Mouse (Mus musculus): ENCODE data around the gene Prpf40b. TPM values are rescaled to one million over a fixed set of nuclear protein-coding genes. Genes with fewer than 3 reads are reported as not detected.
"Not testable (repeated sequence)": the region's sequence is repeated elsewhere in the genome, so short reads cannot be mapped to it uniquely, and the experiment has no call there.

Gene Prpf40b
- polyA plus RNA-seq (2012; rRNA removed) = 156 and 168 TPM in 2 replicates

DNA sequence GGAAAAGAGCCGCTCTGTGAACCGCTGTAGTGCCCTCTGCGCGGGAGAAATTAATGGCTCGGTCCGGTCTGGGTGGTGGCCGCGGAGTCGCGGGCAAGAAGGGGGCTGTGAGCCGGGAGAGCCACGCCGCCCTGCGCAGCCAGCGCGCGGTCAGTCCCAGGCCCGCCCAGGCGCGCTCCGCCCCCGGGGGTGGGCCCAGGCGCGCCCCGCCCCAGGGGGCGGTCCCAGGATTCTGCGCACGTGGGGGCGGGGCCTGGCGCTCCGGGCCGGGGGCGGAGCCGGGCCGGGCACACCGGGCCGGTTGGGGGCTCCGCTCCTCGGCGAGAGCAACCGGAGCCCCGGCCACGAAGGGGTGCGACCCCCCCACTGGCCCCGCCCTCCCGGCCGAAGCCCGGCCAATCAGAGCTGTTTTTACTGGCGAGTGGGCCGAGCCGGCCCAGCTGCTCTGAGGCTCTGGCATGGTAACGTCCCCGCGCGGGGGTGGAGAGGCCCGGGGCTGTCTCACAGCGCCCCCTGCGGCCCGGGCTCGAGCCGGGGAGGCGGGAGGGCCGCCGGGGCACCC, at the start of gene Prpf40b:
Gene Prpf40b (plus strand): TSS at position 275 of the 562 bp plus-strand sequence.
- peak within 1 kb of the TSS; percentile 74; the same call in 1 of the 2 replicates for H3K27ac ChIP-seq (ENCODE audit: insufficient read depth, low read length)
- H3K4me1 ChIP-seq (ENCODE audit: control insufficient read depth, insufficient read depth, low read length) = peaks cover 3% of the 10 kb centered on the region
- peak; percentile 38; the same call in 1 of the 2 replicates for TF ChIP-seq POLR2A (IDR thresholded peaks at IDR 0.05; ENCODE audit: extremely low read depth, insufficient read depth, low read length)
- no peak for TF ChIP-seq CTCF (IDR thresholded peaks at IDR 0.05; ENCODE audit: extremely low read depth, insufficient read depth, low read length)
- H3K4me3 ChIP-seq (ENCODE audit: insufficient read depth, low read length) = peak within 1 kb of the TSS; percentile 91

DNA sequence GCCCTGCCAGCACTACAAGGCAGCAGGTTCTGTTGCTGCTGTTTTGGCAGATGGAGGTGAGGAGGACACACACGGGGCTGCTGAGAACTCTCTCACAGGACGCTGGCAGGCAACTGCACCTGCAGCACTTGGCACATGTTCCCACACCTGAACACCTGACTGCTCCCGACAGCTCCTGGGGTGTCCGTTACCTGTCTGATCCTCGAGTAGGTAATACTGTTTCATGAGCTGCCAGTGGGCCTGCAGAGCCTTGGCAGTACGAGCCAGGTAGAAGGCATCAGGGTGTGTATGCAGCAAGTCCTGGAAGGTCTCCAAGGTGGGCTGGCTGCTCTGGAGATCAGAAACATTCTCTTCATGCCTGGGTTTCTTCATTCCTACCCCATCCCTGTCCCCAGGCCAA, 48.2 kb upstream of the Prpf40b start:
- not testable (repeated sequence) for H3K4me3 ChIP-seq (ENCODE audit: insufficient read depth, low read length); H3K4me1 ChIP-seq (ENCODE audit: control insufficient read depth, insufficient read depth, low read length); H3K27ac ChIP-seq (ENCODE audit: insufficient read depth, low read length)

DNA sequence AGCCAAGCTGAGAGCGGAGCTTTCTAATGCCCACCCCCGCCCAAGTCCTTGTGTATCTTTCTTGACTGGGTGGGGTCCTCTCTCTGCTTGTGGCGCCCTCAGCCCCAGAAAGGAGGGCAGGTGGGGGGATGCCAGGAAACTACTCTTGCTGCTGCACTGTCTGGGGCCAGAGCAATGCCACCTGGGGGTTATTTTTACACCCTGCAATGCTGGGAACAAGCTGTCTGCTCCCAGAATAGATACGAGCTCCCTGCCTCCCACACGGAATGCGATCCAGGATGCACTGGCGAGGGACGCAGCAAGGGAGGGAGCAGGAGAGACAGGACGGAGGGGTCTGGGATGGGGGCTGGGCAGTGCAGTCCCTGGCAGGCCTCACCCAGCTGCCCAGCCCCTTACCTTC, 45.9 kb upstream of the Prpf40b start:
- Histone ChIP-seq H3K4me1 (ENCODE audit: control insufficient read depth, insufficient read depth, low read length) (peaks cover 8% of the 10 kb centered on the region), H3K27ac (ENCODE audit: insufficient read depth, low read length) (peak overlapping the region; percentile 90), H3K4me3 (ENCODE audit: insufficient read depth, low read length) (no peak overlapping the region; the same call in 1 of the 2 replicates)
- no peak for TF ChIP-seq POLR2A (IDR thresholded peaks at IDR 0.05; ENCODE audit: extremely low read depth, insufficient read depth, low read length)
- no peak for TF ChIP-seq CTCF (IDR thresholded peaks at IDR 0.05; ENCODE audit: extremely low read depth, insufficient read depth, low read length)

DNA sequence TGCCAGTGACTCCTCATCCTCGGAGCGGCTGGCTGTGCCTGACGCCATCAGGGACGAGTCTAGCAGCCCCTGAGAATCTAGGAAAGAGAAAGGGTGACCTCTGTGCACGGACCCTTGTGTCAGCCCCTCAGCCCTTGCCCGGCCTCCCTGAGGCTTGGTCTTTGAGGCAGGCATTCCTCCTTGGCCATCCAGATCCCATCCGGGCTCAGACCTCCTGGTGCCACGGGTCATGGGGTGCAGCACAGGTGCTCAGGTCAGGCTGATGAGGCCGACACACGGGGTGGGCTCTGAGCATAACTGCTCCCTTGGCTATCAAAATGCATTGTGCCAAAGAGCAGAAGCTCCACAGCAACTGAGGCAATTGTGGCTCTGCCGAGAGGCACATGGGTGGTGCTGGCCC, 44.9 kb upstream of the Prpf40b start:
- Histone ChIP-seq H3K27ac (ENCODE audit: insufficient read depth, low read length) (peak overlapping the region; percentile 90), H3K4me3 (ENCODE audit: insufficient read depth, low read length) (no peak overlapping the region; the same call in 1 of the 2 replicates), H3K4me1 (ENCODE audit: control insufficient read depth, insufficient read depth, low read length) (peaks cover 8% of the 10 kb centered on the region)
- TF ChIP-seq CTCF (IDR thresholded peaks at IDR 0.05; ENCODE audit: extremely low read depth, insufficient read depth, low read length) (no peak), POLR2A (IDR thresholded peaks at IDR 0.05; ENCODE audit: extremely low read depth, insufficient read depth, low read length) (no peak)

DNA sequence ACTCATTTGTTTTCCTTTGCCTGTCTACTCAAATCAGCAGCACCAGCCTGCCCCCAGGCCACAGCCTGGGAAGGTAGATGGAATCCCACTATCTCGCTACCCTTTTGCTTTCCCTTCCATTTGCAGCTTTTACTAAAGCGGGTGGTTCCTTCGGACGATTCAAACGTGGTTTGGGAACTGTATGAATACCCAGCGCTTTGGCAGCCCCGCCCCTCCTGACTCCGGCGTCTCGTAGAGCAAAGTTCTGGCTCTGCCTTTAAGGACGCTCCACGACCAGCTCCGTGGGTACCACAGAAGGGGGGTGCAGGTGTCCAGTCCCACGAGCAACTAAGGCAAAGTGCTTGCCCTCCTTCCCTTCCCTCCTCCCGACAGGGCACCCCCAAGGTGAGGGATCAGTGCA, 43.8 kb upstream of the Prpf40b start:
- peak overlapping the region; percentile 54 for H3K4me3 ChIP-seq (ENCODE audit: insufficient read depth, low read length)
- not testable (repeated sequence) for H3K4me1 ChIP-seq (ENCODE audit: control insufficient read depth, insufficient read depth, low read length); H3K27ac ChIP-seq (ENCODE audit: insufficient read depth, low read length)

DNA sequence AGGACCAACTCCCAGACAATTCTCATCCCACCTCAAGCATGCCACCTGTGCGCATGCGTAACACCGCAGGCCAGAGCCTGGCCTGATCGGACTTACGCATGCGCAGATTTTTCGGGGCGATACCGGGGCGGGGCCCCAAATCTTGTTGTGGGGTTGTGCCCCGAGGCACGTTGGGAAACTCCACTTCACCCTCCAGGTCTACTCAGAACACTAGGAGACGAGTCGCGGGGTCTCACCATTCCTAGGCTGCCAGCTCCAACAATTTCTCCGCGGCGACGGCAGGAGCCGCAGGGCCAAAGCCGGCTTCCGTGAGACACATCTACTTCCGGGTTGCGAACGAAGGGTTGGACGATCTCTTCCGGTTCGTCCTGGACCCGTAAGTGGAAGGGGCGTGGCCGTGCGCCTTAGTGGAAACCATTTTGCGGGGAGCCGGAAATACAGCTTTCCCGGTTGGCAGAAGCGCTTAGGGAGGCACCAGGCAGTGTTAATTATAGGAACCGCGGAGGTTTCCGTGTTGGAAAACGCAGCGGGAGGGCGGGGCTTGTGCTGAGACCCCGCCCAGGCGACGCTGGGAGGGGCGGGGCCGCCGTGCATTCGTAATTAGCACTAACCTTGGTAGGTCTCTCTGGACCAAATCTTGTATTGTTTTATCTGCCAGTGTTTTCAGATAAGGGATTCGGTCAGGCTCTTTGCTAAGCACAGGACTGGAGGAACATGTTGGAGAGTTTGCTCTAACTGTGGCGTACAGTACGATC, 43.1 kb upstream of the Prpf40b start, which contains the start of gene Mcrs1:
Gene Mcrs1 (minus strand): TSS at position 336 of the 755 bp plus-strand sequence.
- TF ChIP-seq CTCF (IDR thresholded peaks at IDR 0.05; ENCODE audit: extremely low read depth, insufficient read depth, low read length) (no peak), POLR2A (IDR thresholded peaks at IDR 0.05; ENCODE audit: extremely low read depth, insufficient read depth, low read length) (no peak)
- Histone ChIP-seq H3K4me3 (ENCODE audit: insufficient read depth, low read length) (peak within 1 kb of the TSS; percentile 54), H3K27ac (ENCODE audit: insufficient read depth, low read length) (peak within 1 kb of the TSS; percentile 95), H3K4me1 (ENCODE audit: control insufficient read depth, insufficient read depth, low read length) (peaks cover 8% of the 10 kb centered on the region)

DNA sequence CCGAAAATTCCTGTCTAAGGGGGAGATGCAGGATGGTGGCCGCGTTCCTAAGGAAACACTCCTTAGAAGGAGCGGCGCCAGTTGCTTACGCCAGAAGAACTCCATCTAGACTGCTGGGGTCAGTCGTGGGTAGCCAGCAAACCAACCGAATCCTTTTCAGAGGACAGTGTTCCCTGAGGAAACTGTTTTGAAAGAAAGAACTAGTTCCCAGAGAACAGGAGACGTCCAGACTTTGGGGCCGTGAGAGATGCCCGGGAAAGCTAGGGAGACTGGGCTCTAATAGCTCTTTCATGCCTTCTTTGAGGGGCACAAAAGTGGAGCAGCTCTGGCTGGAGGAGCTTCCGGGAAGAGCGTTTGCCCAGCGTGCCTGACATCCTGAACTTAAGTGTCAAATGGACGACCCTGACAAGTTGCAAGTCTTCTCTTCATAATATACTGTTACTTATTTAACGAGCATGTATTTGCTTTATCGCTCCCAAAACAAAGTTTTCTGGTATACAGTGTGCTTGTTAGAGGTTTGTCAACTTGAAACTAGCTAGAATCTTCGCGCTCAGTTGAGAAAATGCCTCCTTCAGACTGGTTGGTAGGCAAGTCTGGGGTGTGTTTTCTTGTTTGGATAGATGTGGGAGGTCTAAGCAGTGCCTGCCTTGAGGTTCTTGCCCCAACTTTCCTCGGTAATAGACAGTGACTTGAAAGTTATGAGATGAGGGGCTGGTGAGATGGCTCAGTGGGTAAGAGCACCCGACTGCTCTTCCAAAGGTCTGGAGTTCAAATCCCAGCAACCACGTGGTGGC, 42.3 kb upstream of the Prpf40b start:
- Histone ChIP-seq H3K4me1 (ENCODE audit: control insufficient read depth, insufficient read depth, low read length) (peaks cover 8% of the 10 kb centered on the region), H3K27ac (ENCODE audit: insufficient read depth, low read length) (peak overlapping the region; percentile 86), H3K4me3 (ENCODE audit: insufficient read depth, low read length) (peak overlapping the region; percentile 54)
- TF ChIP-seq POLR2A (IDR thresholded peaks at IDR 0.05; ENCODE audit: extremely low read depth, insufficient read depth, low read length) (no peak), CTCF (IDR thresholded peaks at IDR 0.05; ENCODE audit: extremely low read depth, insufficient read depth, low read length) (0 out of 2 replicates have a peak, but pooled peaks have one; percentile 1)

DNA sequence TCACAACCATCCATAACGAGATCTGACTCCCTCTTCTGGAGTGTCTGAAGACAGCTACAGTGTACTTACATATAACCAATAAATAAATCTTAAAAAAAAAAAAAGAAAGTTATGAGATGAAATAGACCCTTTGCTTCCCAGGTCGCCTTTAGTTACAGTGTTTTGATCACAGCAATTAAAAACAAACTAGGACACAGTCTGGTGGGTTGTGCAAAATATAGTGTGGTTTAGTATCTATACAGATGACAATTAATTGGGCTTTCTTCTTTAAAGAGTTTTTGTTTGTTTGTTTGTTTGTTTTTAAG, 41.8 kb upstream of the Prpf40b start:
- H3K27ac ChIP-seq (ENCODE audit: insufficient read depth, low read length); H3K4me1 ChIP-seq (ENCODE audit: control insufficient read depth, insufficient read depth, low read length); H3K4me3 ChIP-seq (ENCODE audit: insufficient read depth, low read length): not testable (repeated sequence)

DNA sequence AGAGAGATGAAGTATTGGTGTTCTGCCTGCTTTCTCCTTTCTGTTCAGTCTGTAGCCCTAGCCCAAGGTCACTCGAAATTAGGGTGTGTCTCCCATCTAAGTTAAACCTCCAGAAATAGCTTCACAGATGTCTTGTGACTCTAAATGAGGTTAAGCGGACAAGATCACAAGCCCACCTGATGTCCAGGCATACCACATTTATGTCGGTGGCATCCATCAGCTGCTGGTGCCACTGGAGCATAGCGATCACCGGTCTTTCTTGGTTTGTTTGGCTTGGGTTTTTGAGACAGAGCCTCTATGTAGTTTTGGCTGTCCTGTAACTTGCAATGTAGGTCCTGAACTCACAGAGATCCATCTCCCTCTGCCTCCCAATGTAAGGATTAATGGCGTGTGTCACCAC, 41.1 kb upstream of the Prpf40b start:
- TF ChIP-seq CTCF (IDR thresholded peaks at IDR 0.05; ENCODE audit: extremely low read depth, insufficient read depth, low read length) = no peak
- no peak for TF ChIP-seq POLR2A (IDR thresholded peaks at IDR 0.05; ENCODE audit: extremely low read depth, insufficient read depth, low read length)
- H3K27ac ChIP-seq (ENCODE audit: insufficient read depth, low read length) = no peak overlapping the region
- H3K4me1 ChIP-seq (ENCODE audit: control insufficient read depth, insufficient read depth, low read length) = peaks cover 6% of the 10 kb centered on the region
- no peak overlapping the region for H3K4me3 ChIP-seq (ENCODE audit: insufficient read depth, low read length)

DNA sequence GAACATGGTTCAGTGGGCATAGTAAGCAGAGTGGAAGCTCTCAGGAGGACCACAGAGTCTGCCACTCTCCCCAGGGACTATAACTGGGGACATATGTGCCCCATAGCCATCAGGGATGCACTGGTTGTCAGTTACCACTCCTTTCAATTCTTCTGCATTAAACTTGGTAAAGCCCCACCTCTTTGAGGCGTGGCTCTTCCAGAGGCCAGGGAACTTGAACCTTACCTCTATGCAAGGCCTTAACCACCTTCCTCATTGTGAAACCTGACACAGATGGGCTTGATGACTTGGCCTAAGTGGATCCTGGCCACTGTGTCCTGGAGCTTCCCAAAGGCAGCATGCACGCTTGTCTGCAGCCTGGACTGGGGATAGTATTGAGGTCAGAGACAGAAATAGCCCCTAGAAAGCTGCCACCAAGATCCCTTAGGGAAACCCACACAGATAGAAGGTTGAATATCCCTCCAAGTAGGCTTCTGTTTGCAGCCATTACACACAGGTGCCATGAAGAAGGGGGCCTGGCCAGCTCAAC, 40.3 kb upstream of the Prpf40b start:
- Histone ChIP-seq H3K27ac (ENCODE audit: insufficient read depth, low read length) (no peak overlapping the region), H3K4me3 (ENCODE audit: insufficient read depth, low read length) (no peak overlapping the region), H3K4me1 (ENCODE audit: control insufficient read depth, insufficient read depth, low read length) (peaks cover 6% of the 10 kb centered on the region)
- TF ChIP-seq POLR2A (IDR thresholded peaks at IDR 0.05; ENCODE audit: extremely low read depth, insufficient read depth, low read length) = no peak
- TF ChIP-seq CTCF (IDR thresholded peaks at IDR 0.05; ENCODE audit: extremely low read depth, insufficient read depth, low read length) = no peak

All from cortical plate, adult 2 months (tissue).